Mouse (Mus musculus): ENCODE results near the gene Tbc1d16.

Tbc1d16 gene

DNA sequence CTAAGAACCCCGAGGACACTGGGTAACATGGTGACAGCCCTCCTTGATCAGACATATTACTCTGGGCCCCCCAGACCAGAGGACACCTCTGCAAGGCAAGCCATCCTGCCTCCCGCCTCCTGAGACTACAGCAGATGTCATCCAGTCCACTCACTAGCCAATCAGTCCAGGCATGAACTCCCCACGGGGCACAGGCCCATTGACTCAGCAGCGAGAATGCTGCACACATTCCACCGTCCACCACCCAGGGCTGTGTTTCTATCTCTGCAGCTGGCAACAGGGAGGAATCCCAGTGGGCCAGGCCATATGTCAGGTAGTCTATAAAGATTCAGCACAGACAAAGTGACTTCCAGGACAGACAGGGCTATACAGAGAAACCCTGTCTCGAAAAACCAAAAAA, 20.3 kb downstream of the Tbc1d16 start:
- DNase-seq (ENCODE audit: low read depth): no peak

GRCm38 (mm10) chr11:119206562-119206961, 21.7 kb downstream of the Tbc1d16 start:
- no peak for DNase-seq (ENCODE audit: low read depth)

- no peak for DNase-seq (ENCODE audit: low read depth)
These were observed 22.6 kb downstream of the Tbc1d16 start for GRCm38 (mm10) chr11:119205738-119206137.

DNA sequence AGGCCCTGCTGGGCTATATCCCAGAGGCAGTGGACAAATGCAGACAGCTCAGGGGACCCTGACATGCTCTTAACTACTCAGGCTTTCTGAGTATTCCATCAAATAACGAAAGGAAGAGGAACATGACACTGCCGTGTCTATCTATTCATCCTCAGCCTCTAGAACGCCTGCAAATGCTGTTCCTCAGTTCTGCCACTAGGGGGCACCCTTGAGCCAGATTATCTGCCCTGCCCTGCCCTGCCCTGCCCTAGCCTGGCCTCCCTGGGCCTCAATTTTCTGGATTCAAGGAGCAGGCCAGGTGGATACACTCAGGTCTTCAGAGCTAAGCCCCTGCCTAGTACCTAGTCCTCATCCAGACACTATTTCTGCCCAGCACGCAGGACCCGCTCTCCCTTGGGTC, 24.9 kb downstream of the Tbc1d16 start:
- DNase-seq (ENCODE audit: low read depth): no peak

DNA sequence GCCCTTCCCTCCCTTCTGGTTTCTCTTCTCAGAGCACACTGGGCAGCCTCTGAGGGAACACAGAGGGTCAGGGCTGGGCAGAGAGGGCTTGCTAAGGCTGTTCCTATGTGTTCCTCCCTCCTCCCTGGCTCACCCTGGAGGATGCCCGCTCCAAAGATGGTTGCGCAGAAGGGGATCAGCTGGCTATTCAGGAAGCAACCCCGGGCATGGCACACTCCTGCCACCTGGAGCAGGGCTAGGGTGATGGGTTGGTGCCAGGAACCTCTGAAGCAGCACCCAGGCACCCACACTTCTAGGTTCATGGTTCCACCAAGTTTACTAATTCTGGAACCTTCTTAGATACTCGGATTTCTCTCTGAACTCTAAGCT, 29.1 kb downstream of the Tbc1d16 start:
- DNase-seq (ENCODE audit: low read depth): no peak

DNA sequence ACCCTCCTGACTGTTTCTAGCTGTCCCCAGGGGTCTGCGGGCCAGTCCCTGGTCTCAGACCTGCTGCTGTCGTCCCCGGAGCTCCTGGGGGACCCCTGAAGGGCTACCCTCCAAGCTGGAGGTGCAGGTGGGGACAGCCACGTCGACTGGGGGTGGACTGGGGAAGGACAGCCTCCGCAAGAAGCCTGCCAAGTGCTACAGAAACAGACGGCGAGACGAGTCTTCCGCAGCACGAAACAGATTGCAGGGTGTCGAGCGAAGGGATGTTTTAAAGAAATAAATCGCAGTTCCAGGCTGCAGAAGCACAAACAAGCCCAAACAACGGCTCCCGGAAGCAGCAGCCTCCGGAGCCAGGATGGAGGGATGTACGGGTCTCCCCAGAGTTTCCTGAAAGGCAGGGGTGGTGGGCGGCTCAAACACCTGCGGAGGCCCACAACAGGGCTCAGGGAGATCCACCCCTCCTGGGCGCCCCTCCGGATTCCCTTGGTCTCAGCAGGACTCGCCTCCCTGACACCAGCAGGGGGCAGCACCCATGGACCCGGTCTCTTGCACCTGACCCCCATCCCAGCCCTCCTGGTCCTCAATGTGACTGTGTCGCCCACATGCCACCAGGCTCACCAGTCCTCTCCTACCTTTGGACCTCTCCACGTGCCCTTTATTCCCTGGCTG, 29.6 kb downstream of the Tbc1d16 start:
- DNase-seq (ENCODE audit: low read depth): no peak

DNA sequence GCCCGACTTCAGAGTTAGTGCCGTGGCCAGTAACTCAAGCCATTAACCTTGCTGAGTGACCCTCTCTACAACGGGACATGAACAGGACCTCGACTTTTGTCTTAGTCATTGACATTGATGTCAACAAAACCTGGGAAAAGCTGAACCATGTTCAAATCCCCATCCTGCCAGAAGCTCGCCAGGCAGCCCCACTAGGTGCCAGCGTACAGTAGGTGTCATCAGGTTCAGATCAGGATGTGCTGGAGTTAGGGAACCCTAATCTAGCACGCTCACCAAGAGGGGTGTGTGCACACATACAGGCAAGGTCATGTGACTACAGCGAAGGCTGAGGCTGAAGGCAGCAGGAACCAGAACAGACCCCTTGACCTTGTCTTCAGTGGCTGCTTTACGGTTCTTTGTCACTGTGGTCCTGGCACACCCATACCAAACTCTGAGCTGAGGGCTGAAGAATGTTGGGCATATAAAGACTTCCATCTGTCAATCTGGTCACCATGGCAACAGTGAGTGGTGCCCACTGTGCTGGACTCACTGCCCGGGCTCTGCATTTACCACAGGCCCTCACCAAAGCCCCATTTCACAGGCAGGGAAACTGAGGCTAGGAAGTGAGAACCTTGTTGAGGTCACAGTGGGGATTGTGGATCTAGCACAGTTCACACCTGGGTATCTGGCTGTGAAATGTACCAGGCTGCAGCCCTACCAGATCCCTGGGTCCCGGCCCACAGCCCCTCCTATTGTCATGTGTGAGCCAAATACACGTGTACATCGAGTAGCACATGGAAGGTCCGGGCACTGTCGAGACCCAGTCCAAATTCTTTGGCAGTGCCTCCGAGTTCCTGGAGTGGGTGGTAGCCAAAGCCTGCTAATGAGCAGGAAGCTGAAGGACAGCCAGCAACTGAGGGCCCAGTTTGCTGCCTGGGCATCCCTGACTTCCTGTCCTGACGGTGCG, 30.4 kb downstream of the Tbc1d16 start:
- no peak for DNase-seq (ENCODE audit: low read depth)

DNA sequence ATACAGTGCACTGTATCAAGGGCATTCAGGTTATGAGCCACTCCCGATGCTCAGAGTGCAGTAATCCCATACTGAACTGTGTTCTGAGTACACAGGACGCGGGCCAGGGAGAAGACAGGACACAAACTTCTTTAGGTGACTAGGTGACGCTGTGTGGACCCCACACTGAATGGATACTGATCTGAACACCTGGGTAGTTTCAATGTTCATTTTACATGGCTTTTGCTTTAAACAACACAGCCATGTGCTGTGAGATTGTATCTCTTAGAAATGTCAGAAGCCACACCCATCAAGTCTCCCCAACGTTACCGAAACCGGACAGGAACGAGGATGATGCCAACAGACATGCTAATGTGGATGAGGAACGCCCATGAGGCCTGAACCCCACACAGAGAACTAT, 35.7 kb downstream of the Tbc1d16 start:
- no peak for DNase-seq (ENCODE audit: low read depth)

- DNase-seq (ENCODE audit: low read depth): no peak
These were observed 36.1 kb downstream of the Tbc1d16 start for GRCm38 (mm10) chr11:119192176-119192575.

- no peak for DNase-seq (ENCODE audit: low read depth)
These were observed 36.7 kb downstream of the Tbc1d16 start for GRCm38 (mm10) chr11:119191606-119192081.

DNA sequence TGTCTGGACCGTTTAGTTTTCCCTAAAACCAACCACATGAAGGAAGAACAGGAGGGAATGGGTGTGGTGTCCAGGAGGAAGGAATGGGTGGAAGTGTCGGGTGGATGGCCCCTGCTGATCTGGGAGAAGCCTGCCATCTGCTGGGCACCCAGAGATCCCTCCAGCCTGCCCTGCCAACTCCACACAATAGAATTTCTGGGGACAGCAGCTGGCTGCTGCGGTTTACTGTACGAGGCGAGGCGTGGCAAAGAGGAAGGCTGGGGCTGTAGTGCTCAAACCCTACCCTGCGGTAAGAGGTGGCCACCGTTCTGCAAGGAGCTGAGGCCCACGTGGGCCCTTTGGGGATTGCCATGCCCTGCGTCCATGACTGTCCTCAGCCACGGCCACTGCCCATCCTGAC, 37.8 kb downstream of the Tbc1d16 start:
- no peak for DNase-seq (ENCODE audit: low read depth)

DNA sequence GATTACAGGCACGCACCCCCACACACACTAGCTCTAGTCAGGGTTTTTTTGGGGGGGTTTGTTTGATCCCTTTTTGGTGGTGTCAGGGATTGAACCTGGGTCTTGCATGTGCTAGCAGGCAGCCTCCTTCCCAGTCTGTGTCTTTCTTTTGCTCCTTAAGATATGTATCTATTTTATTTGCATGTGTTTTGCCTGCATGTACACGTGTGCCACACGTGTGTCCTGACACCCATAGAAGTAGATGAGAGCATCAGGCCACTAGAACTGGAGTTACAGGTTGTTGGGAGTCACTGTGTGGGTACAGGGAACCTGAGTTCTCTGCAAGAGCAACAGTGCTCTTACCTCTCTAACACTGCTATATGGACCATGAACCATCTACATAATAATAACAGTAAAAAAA, 39.0 kb downstream of the Tbc1d16 start:
- no peak for DNase-seq (ENCODE audit: low read depth)

DNA sequence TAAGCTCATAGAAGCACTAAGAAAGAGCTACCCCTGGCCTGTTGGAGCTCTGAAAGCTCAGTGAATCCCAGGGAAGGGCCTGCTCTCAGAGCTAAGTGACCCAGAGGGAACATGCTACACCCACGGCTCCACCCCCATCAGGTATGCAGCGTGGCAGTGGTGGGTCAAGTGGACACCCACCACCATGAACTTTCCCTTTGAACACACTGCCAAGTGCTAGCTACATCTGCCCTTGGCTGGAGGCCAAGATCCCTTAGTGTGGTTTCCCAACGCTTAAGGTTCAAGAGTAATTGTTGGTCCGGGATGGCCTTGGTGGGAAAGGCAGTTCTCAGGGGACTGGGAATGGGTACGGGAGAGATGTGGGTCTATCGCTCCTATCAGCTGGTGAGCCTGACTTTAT, 39.9 kb downstream of the Tbc1d16 start:
- no peak for DNase-seq (ENCODE audit: low read depth)

- no peak for DNase-seq (ENCODE audit: low read depth)
These were observed 40.5 kb downstream of the Tbc1d16 start for GRCm38 (mm10) chr11:119187800-119188197.

- no peak for DNase-seq (ENCODE audit: low read depth)
These were observed 41.1 kb downstream of the Tbc1d16 start for GRCm38 (mm10) chr11:119186989-119187799.

DNA sequence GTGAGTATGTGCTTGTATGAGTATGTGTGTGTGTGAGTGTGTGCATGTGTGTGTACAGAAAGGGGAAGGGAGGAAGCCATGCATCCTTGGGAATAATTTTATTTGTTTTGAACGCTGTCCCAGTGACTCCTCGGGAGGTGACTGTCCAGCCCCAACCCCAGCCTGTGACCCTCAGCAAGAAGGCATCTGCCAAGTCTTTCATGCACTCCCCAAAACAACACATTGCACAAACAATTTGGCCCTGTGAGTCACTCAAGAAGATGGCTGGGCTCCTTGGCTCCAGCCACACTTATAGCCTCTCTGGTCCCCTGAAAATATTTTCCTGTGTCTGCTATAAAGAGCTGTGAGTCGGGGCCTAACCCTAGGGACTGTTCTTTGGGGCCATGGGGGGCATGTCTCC, 41.9 kb downstream of the Tbc1d16 start:
- DNase-seq (ENCODE audit: low read depth): peak; percentile 24

DNA sequence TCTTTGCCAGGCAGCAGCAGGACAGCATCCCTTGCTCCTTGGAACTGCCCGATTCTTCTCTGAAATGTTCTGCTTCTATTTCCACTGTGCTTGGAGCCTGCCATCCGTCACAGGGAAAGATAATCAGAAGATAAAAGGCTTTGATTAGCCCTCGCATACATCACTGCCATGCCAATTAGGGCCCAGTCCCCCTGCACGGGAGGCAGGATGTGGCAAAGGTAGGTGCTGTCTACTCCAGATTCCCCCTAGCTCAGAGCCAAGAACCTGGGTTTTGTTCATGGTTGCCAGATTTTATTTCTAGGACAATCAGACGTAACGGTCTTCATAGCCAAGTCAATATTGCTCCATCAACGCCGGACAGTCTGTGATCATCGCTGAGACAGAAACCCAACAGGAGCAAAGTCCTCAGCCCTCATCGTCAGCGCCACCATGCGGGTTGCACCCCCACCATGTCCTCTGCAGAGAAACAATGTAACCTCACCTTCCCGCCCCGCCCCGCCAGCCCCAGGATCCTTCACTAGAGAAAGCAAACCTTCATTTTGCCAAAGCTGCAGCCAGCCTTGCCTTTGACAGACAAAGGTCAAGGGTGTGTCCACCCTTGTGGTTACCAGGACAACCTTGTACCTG, 44.5 kb downstream of the Tbc1d16 start:
- DNase-seq (ENCODE audit: low read depth): no peak

DNA sequence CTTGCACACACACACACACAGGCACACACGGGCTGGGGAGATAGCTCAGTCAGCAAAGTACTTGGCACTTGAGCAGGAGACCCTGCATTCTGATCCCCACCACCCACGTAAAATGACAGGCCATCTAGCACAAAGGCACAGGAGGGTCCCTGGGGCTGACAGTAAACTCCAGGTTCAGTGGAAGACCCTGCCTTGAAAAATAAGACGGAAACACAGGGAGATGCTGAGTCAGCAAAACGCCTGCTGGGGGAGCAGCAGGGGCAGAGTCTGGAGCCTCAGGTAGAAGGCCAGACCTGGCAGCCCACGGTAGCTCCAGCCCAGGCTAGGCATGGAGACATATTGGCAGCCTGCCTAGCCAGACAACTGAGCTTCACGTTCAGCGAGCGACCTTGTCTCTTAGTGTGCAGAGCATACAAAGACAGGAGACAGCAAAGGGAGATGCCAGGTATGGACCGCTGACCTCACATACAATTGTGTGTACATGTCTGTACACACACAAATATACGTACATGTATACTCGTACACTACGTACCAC, 46.4 kb downstream of the Tbc1d16 start:
- DNase-seq (ENCODE audit: low read depth): no peak

- no peak for DNase-seq (ENCODE audit: low read depth)
These were observed 47.3 kb downstream of the Tbc1d16 start for GRCm38 (mm10) chr11:119180824-119181582.

DNA sequence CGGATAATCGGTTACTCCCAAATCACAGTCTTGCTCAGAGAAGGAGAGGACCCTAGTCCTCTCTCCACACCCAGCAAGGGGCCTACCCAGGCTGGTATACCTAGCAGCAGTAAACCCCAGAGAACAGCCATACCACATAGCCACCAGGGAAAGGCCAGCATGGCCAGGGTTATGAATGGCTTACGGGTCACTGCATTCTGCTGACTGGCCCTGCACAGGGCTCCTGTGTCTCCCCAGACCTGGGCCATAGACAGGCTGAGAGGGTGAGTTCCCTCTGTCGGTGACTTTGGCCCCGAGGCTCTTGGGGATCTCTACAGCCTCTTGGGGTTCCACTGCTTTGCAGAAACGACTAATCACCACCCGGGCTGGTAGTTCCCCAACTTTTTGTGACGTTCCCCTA, 50.0 kb downstream of the Tbc1d16 start:
- DNase-seq (ENCODE audit: low read depth): no peak

All from fibroblast of lung, adult 2 months (primary cell).